9 mouse cellular contexts compared by ENCODE assay signal in genomic region chrX:103695165-103695996, GRCm38 (mm10).
DNase-seq lines count a peak whose midpoint lies in the region; ATAC-seq lines count a peak whose summit lies in the region.
"Had no signal": no experiment of that assay in that cellular context is flagged by ENCODE, and none has a peak within 500 bp of the region (broad histone marks: within the 10 kb centered on the region; RNA-seq: fewer than 3 reads in every experiment).

No protein-coding gene starts in this region.

- peak overlapping the region; percentile 85 for H3K4me2 ChIP-seq in intestine, embryonic 16.5 days (ENCODE audit: low read depth, low read length)

- H3K4me1 ChIP-seq in intestine, embryonic 16.5 days (ENCODE audit: control insufficient read depth, insufficient read depth, low read length), result no peaks in the 10 kb centered on the region

- peak; percentile 70 for ATAC-seq in granulocyte monocyte progenitor cell, adult 5-6 weeks (replicated peaks; ENCODE audit: poor library complexity, severe bottlenecking)
- peak; percentile 83 for ATAC-seq in intestine, embryonic 16.5 days
- peak; percentile 89 for ATAC-seq in megakaryocyte-erythroid progenitor cell, adult 5-6 weeks (replicated peaks; ENCODE audit: low FRiP score, low TSS enrichment, poor library complexity, severe bottlenecking)

- H3K9ac ChIP-seq in intestine, embryonic 16.5 days (ENCODE audit: low read depth, low read length), result peak overlapping the region; percentile 64; the same call in 1 of the 2 replicates

- intact Hi-C loops in left cerebral cortex, postnatal 25 days (cut with DNase I), result loop anchor here (1.0 to 10.0 kb wide), 2 partner anchors 150 to 219 kb away; no protein-coding TSS in a partner anchor

- peak; percentile 35 for DNase-seq in urinary bladder, postnatal 14 days (ENCODE audit: low spot score)
- no peak for DNase-seq in urinary bladder, postnatal 10 days (ENCODE audit: low spot score)
- peak; percentile 27 for DNase-seq in embryo, embryonic 11.5 days (ENCODE audit: low read depth, low spot score)
- DNase-seq in left cerebral cortex, postnatal 25 days (ENCODE audit: low spot score in 2 of 2), result peak; percentile 70
- peak; percentile 6 for DNase-seq in spleen, adult 12 weeks (ENCODE audit: low spot score)

- H3K9me3 ChIP-seq in intestine, embryonic 16.5 days (ENCODE audit: control insufficient read depth, low read length), result no peaks in the 10 kb centered on the region
- H3K9me3 ChIP-seq: G1E had no signal

- H3K36me3 ChIP-seq in intestine, embryonic 16.5 days (ENCODE audit: control insufficient read depth, insufficient read depth, low read length), result no peaks in the 10 kb centered on the region
- H3K36me3 ChIP-seq: G1E had no signal

- peak overlapping the region; percentile 5; the same call in 1 of the 2 replicates for H3K27ac ChIP-seq in intestine, embryonic 16.5 days (ENCODE audit: low read length)

- H3K4me3 ChIP-seq in intestine, embryonic 16.5 days (ENCODE audit: low read length), result peak overlapping the region; percentile 49

- 1% methylated on average over 36 of the region's 41 CpGs for WGBS in intestine, embryonic 16.5 days

- H3K27me3 ChIP-seq in intestine, embryonic 16.5 days (replicated peaks; ENCODE audit: control insufficient read depth, insufficient read depth, low read length), result peaks cover 40% of the 10 kb centered on the region
